16 mouse cellular contexts compared by ENCODE assay signal in the genomic region with DNA sequence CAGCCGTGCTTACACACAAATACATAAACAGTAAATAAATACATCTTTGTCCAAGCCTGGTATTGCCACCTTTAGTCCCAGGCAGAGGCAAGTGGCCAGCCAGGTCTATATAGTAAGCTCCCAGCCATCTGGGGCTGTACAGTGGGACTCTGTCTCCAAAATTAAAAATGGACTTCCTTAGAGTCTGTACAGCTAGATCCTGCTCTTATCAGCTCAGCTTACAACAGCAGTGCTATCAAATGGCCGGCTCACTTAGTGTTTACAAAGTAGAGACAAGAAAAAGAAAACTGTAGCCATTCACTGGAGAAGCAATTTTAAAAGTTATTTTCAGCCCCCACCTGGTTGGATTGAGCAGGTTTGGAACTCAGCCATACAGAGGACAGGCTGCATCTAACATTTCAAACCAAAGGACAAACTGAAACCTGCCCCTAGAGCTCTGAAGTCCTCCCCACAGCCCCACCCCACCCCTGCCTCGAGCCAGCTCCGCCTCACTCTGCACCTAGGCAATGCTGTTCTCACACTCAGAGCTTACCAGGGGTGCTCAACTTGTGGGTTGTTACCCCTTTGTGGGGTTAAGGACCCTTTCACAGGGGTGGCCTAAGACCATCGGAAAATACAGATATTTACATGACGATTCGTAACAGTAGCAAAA. TPM values are rescaled to one million over a fixed set of nuclear protein-coding genes. Genes with fewer than 3 reads are reported as not detected.
A peak's percentile ranks its signal among the peaks of the same experiment; 100 is the strongest.
DNase-seq lines count a peak whose midpoint lies in the region; ATAC-seq and TF ChIP-seq lines count a peak whose summit lies in the region.
"Had no signal": no experiment of that assay in that cellular context is flagged by ENCODE, and none has a peak within 500 bp of the region (broad histone marks: within the 10 kb centered on the region; RNA-seq: fewer than 3 reads in every experiment).

No protein-coding gene starts in this region.

- no peak for ATAC-seq in heart, embryonic 13.5 days (ENCODE audit: extremely low read depth, insufficient number of reproducible peaks, low FRiP score, low TSS enrichment)
- peak; percentile 57 for ATAC-seq in intestine, postnatal 0 days
- no peak for ATAC-seq in midbrain, embryonic 16.5 days
- ATAC-seq: forebrain, embryonic 15.5 days had no signal

- peak overlapping the region; percentile 22 for H3K4me2 ChIP-seq in heart, embryonic 13.5 days
- peak overlapping the region; percentile 56 for H3K4me2 ChIP-seq in intestine, postnatal 0 days (replicated peaks; ENCODE audit: low read depth)
- no peak overlapping the region for H3K4me2 ChIP-seq in midbrain, embryonic 16.5 days (ENCODE audit: low read length)
- H3K4me2 ChIP-seq: embryonic facial prominence, embryonic 13.5 days; forebrain, embryonic 15.5 days had no signal

- WGBS in heart, embryonic 13.5 days, result 40% methylated on average over 7 of the region's 7 CpGs
- 21% methylated on average over 7 of the region's 7 CpGs for whole genome bisulfite sequencing in intestine, postnatal 0 days
- 16% methylated on average over 7 of the region's 7 CpGs for WGBS in small intestine, adult 2 months
- 78% methylated on average over 7 of the region's 7 CpGs for WGBS in midbrain, embryonic 16.5 days

- no peak for TF ChIP-seq CTCF in intestine, postnatal 0 days (IDR thresholded peaks at IDR 0.05; ENCODE audit: low read depth)
- no peak for TF ChIP-seq CTCF in small intestine, adult 2 months (IDR thresholded peaks at IDR 0.05; ENCODE audit: extremely low read depth, insufficient read length, insufficient replicate concordance, low read depth, low read length)

- H3K27me3 ChIP-seq in heart, embryonic 13.5 days (replicated peaks), result peaks cover 36% of the 10 kb centered on the region
- H3K27me3 ChIP-seq in intestine, postnatal 0 days (replicated peaks; ENCODE audit: control insufficient read depth, insufficient read depth, low read length), result no peaks in the 10 kb centered on the region
- no peaks in the 10 kb centered on the region for H3K27me3 ChIP-seq in small intestine, adult 2 months (ENCODE audit: control insufficient read depth, insufficient read depth, low read length)
- no peaks in the 10 kb centered on the region for H3K27me3 ChIP-seq in midbrain, embryonic 16.5 days (ENCODE audit: control insufficient read depth, insufficient read depth, low read depth, low read length)
- H3K27me3 ChIP-seq: forebrain, embryonic 15.5 days had no signal

- no peak for DNase-seq in heart, adult 18-20 months
- DNase-seq in liver, result peak; percentile 45
- no peak for DNase-seq in adrenal gland, postnatal 36 days
- no peak for DNase-seq in left cerebral cortex, postnatal 14 days (ENCODE audit: low spot score in 2 of 2)
- DNase-seq: adrenal gland, postnatal 10 days; cerebellum, adult 8-10 months; spleen, adult 18-20 months; thymus, postnatal 14 days had no signal

- H3K4me1 ChIP-seq in heart, embryonic 13.5 days, result peaks cover 30% of the 10 kb centered on the region
- H3K4me1 ChIP-seq in intestine, postnatal 0 days (replicated peaks; ENCODE audit: control insufficient read depth, insufficient read depth, low read length), result no peaks in the 10 kb centered on the region
- H3K4me1 ChIP-seq in small intestine, adult 2 months (ENCODE audit: control insufficient read depth, insufficient read depth, insufficient read length, low read length), result peaks cover 12% of the 10 kb centered on the region
- no peaks in the 10 kb centered on the region for H3K4me1 ChIP-seq in midbrain, embryonic 16.5 days (ENCODE audit: control insufficient read depth, insufficient read depth, low read length)
- H3K4me1 ChIP-seq: forebrain, embryonic 15.5 days had no signal

- no peak; the same call in 1 of the 2 replicates for TF ChIP-seq POLR2A in small intestine, adult 2 months (IDR thresholded peaks at IDR 0.05; ENCODE audit: low read depth, low read length)

- H3K36me3 ChIP-seq in heart, embryonic 13.5 days, result no peaks in the 10 kb centered on the region
- peaks cover 7% of the 10 kb centered on the region; the same call in 1 of the 2 replicates for H3K36me3 ChIP-seq in intestine, postnatal 0 days (ENCODE audit: control insufficient read depth, insufficient read depth)
- peaks cover 2% of the 10 kb centered on the region for H3K36me3 ChIP-seq in small intestine, adult 2 months (ENCODE audit: control insufficient read depth, insufficient read depth, low read length)
- H3K36me3 ChIP-seq in midbrain, embryonic 16.5 days (ENCODE audit: control insufficient read depth, insufficient read depth, low read length), result no peaks in the 10 kb centered on the region
- H3K36me3 ChIP-seq: embryonic facial prominence, embryonic 13.5 days; forebrain, embryonic 15.5 days had no signal

- 0 out of 2 replicates have a peak overlapping the region, but pooled peaks have one; percentile 1 for H3K27ac ChIP-seq in heart, embryonic 13.5 days (replicated peaks)
- H3K27ac ChIP-seq in intestine, postnatal 0 days (ENCODE audit: low read depth, low read length), result peak overlapping the region; percentile 89
- peak overlapping the region; percentile 98 for H3K27ac ChIP-seq in small intestine, adult 2 months (ENCODE audit: insufficient read depth, low read depth, low read length)
- H3K27ac ChIP-seq in midbrain, embryonic 16.5 days (ENCODE audit: low read length), result no peak overlapping the region
- H3K27ac ChIP-seq: embryonic facial prominence, embryonic 13.5 days; forebrain, embryonic 15.5 days had no signal

- no peak overlapping the region for H3K4me3 ChIP-seq in heart, embryonic 13.5 days
- peak overlapping the region; percentile 14 for H3K4me3 ChIP-seq in intestine, postnatal 0 days (ENCODE audit: low read depth, low read length)
- no peak overlapping the region for H3K4me3 ChIP-seq in small intestine, adult 2 months (ENCODE audit: low read depth, low read length)
- no peak overlapping the region for H3K4me3 ChIP-seq in midbrain, embryonic 16.5 days (ENCODE audit: low read depth, low read length)
- H3K4me3 ChIP-seq: embryonic facial prominence, embryonic 13.5 days; forebrain, embryonic 15.5 days had no signal

- intact Hi-C loops in left cerebral cortex, postnatal 14 days (cut with DNase I), result no loop called here

- H3K9me3 ChIP-seq in heart, embryonic 13.5 days, result no peaks in the 10 kb centered on the region
- H3K9me3 ChIP-seq in intestine, postnatal 0 days (ENCODE audit: control insufficient read depth), result no peaks in the 10 kb centered on the region
- H3K9me3 ChIP-seq in midbrain, embryonic 16.5 days (replicated peaks; ENCODE audit: control insufficient read depth, low read length, poor library complexity, severe bottlenecking), result no peaks in the 10 kb centered on the region
- H3K9me3 ChIP-seq: embryonic facial prominence, embryonic 13.5 days; forebrain, embryonic 15.5 days had no signal

- H3K9ac ChIP-seq in heart, embryonic 13.5 days, result no peak overlapping the region; the same call in 1 of the 2 replicates
- H3K9ac ChIP-seq in intestine, postnatal 0 days (ENCODE audit: low read depth, low read length), result 0 out of 2 replicates have a peak overlapping the region, but pooled peaks have one; percentile 12
- no peak overlapping the region for H3K9ac ChIP-seq in midbrain, embryonic 16.5 days (ENCODE audit: low read depth, low read length)
- H3K9ac ChIP-seq: embryonic facial prominence, embryonic 13.5 days; forebrain, embryonic 15.5 days had no signal

RNA-seq across cellular contexts. Expression of a gene that starts 6.5 kb away (rescaled TPM):
- 0.13 and 0.17 TPM in 2 replicates for polyA plus RNA-seq in heart, embryonic 13.5 days (2015; fragmentation: Nextera tagmentation; extraction: Ambion mirVana)
- not detected for total RNA-seq in heart, adult 18-20 months (2021)
- 15.9 and 16.1 TPM in 2 replicates for polyA plus RNA-seq in intestine, postnatal 0 days (2015; fragmentation: Nextera tagmentation; extraction: Ambion mirVana)
- 24.1 and 46.9 TPM in 2 replicates for polyA plus RNA-seq in small intestine, adult 2 months (2012; rRNA removed)
- under 1 TPM in 1 of 2 experiments, not detected in 1; 0.10 TPM for total RNA-seq in adrenal gland, postnatal 36 days (2021)
- not detected for total RNA-seq in left cerebral cortex, postnatal 14 days (2021)
- 0.05 TPM in 1 of 2 replicates, not detected in the other for polyA plus RNA-seq in midbrain, embryonic 16.5 days (2015; fragmentation: Nextera tagmentation; extraction: Ambion mirVana)
- total RNA-seq: left cerebral cortex, postnatal 36 days; monocyte, adult 5-6 weeks had no signal
- polyA plus RNA-seq: embryonic facial prominence, embryonic 13.5 days; forebrain, embryonic 15.5 days had no signal

RNA-seq across cellular contexts. Expression of a gene that starts 22.5 kb away (rescaled TPM):
- polyA plus RNA-seq in heart, embryonic 13.5 days (2015; fragmentation: Nextera tagmentation; extraction: Ambion mirVana), result 37.4 and 40.6 TPM in 2 replicates
- total RNA-seq in heart, adult 18-20 months (2021), result 10 to 100 TPM; 25.3 to 28.0 TPM
- polyA plus RNA-seq in intestine, postnatal 0 days (2015; fragmentation: Nextera tagmentation; extraction: Ambion mirVana), result 55.6 and 56.5 TPM in 2 replicates
- polyA plus RNA-seq in small intestine, adult 2 months (2012; rRNA removed), result 8.5 and 13.6 TPM in 2 replicates
- 10 to 100 TPM; 41.4 to 45.7 TPM for total RNA-seq in adrenal gland, postnatal 36 days (2021)
- 100 to 1,000 TPM; 210 to 248 TPM for total RNA-seq in left cerebral cortex, postnatal 14 days (2021)
- polyA plus RNA-seq in midbrain, embryonic 16.5 days (2015; fragmentation: Nextera tagmentation; extraction: Ambion mirVana), result 117 and 132 TPM in 2 replicates

RNA-seq across cellular contexts. Expression of a gene that starts 41.4 kb away (rescaled TPM):
- polyA plus RNA-seq in heart, embryonic 13.5 days (2015; fragmentation: Nextera tagmentation; extraction: Ambion mirVana), result 0.56 and 0.67 TPM in 2 replicates
- total RNA-seq in heart, adult 18-20 months (2021), result under 1 TPM; 0.39 to 0.82 TPM
- polyA plus RNA-seq in intestine, postnatal 0 days (2015; fragmentation: Nextera tagmentation; extraction: Ambion mirVana), result 20.1 and 25.5 TPM in 2 replicates
- polyA plus RNA-seq in small intestine, adult 2 months (2012; rRNA removed), result 88.2 and 139 TPM in 2 replicates
- total RNA-seq in adrenal gland, postnatal 36 days (2021), result 1 to 10 TPM; 1.8 to 2.4 TPM
- total RNA-seq in left cerebral cortex, postnatal 14 days (2021), result not detected
- polyA plus RNA-seq in midbrain, embryonic 16.5 days (2015; fragmentation: Nextera tagmentation; extraction: Ambion mirVana), result 0.40 TPM in 1 of 2 replicates, not detected in the other
- total RNA-seq: left cerebral cortex, postnatal 36 days had no signal

RNA-seq across cellular contexts. Expression of a gene that starts 46.5 kb away (rescaled TPM):
- polyA plus RNA-seq in heart, embryonic 13.5 days (2015; fragmentation: Nextera tagmentation; extraction: Ambion mirVana), result 6.5 and 6.9 TPM in 2 replicates
- total RNA-seq in heart, adult 18-20 months (2021), result 10 to 100 TPM; 30.1 to 32.2 TPM
- polyA plus RNA-seq in intestine, postnatal 0 days (2015; fragmentation: Nextera tagmentation; extraction: Ambion mirVana), result 19.5 and 20.8 TPM in 2 replicates
- polyA plus RNA-seq in small intestine, adult 2 months (2012; rRNA removed), result 36.9 and 101 TPM in 2 replicates
- total RNA-seq in adrenal gland, postnatal 36 days (2021), result 10 to 100 TPM; 52.0 to 54.1 TPM
- total RNA-seq in left cerebral cortex, postnatal 14 days (2021), result 100 to 1,000 TPM; 104 to 106 TPM
- 18.2 and 18.4 TPM in 2 replicates for polyA plus RNA-seq in midbrain, embryonic 16.5 days (2015; fragmentation: Nextera tagmentation; extraction: Ambion mirVana)

Comparison
In these comparisons a context has a peak if more than half of its experiments do, and no peak if none do; other contexts are left out.
1. RNA of a gene that starts 6.5 kb away (polyA plus RNA-seq): 24.1 to 46.9 TPM in small intestine, adult 2 months and 15.9 to 16.1 TPM in intestine, postnatal 0 days; 0.13 to 0.17 TPM in heart, embryonic 13.5 days and 0.05 TPM in midbrain, embryonic 16.5 days; every median in the first group is over 10 times any median in the second.
2. RNA of a gene that starts 41.4 kb away (polyA plus RNA-seq): 88.2 to 139 TPM in small intestine, adult 2 months and 20.1 to 25.5 TPM in intestine, postnatal 0 days; 0.56 to 0.67 TPM in heart, embryonic 13.5 days and 0.40 TPM in midbrain, embryonic 16.5 days; every median in the first group is over 10 times any median in the second.